Mouse (Mus musculus) right cerebral cortex, postnatal 4 days (tissue): ENCODE results near the gene Smndc1.
"Not testable (repeated sequence)": the region's sequence is repeated elsewhere in the genome, so short reads cannot be mapped to it uniquely, and the experiment has no call there.

Experiments used
- DNase-seq: peaks from one replicate; pipeline ENCODE4 v3.0.0-alpha.2; 2022

Gene Smndc1

GRCm38 (mm10) chr19:53412149-53412848 lies 21.9 kb upstream of the Smndc1 start:
- no peak for DNase-seq

GRCm38 (mm10) chr19:53409663-53410307 lies 19.4 kb upstream of the Smndc1 start:
- DNase-seq = no peak

- DNase-seq = no peak
Observed at GRCm38 (mm10) chr19:53408398-53408797, 18.0 kb upstream of the Smndc1 start.

GRCm38 (mm10) chr19:53407350-53407749 lies 17.0 kb upstream of the Smndc1 start:
- DNase-seq = no peak

- DNase-seq = no peak
Observed at GRCm38 (mm10) chr19:53405810-53406209, 15.4 kb upstream of the Smndc1 start.

- no peak for DNase-seq
Observed at GRCm38 (mm10) chr19:53404837-53405356, 14.5 kb upstream of the Smndc1 start.

- DNase-seq = no peak
Observed at GRCm38 (mm10) chr19:53404219-53404836, 13.9 kb upstream of the Smndc1 start.

- DNase-seq = no peak
Observed at GRCm38 (mm10) chr19:53402741-53403432, 12.5 kb upstream of the Smndc1 start.

- DNase-seq = no peak
Observed at GRCm38 (mm10) chr19:53400332-53401110, 10.1 kb upstream of the Smndc1 start.

GRCm38 (mm10) chr19:53399213-53399612 lies 8.8 kb upstream of the Smndc1 start:
- DNase-seq = no peak

- DNase-seq = no peak
Observed at GRCm38 (mm10) chr19:53397451-53398233, 7.3 kb upstream of the Smndc1 start.

- not testable (repeated sequence) for DNase-seq
Observed at GRCm38 (mm10) chr19:53395805-53396204, 5.4 kb upstream of the Smndc1 start.

GRCm38 (mm10) chr19:53394956-53395355 lies 4.6 kb upstream of the Smndc1 start:
- DNase-seq = not testable (repeated sequence)

GRCm38 (mm10) chr19:53394552-53394951 lies 4.2 kb upstream of the Smndc1 start:
- no peak for DNase-seq

GRCm38 (mm10) chr19:53393646-53394045 lies 3.3 kb upstream of the Smndc1 start:
- DNase-seq = no peak

- no peak for DNase-seq
Observed at GRCm38 (mm10) chr19:53392781-53393343, 2.5 kb upstream of the Smndc1 start.

GRCm38 (mm10) chr19:53391787-53392186 lies 1.4 kb upstream of the Smndc1 start:
- DNase-seq = no peak

GRCm38 (mm10) chr19:53391386-53391785 lies 1.0 kb upstream of the Smndc1 start:
- DNase-seq = no peak

GRCm38 (mm10) chr19:53389851-53390431 lies 437 bp downstream of the Smndc1 start:
- peak; percentile 63 for DNase-seq

GRCm38 (mm10) chr19:53389417-53389816 lies 961 bp downstream of the Smndc1 start:
- no peak for DNase-seq

- no peak for DNase-seq
Observed at GRCm38 (mm10) chr19:53383336-53383735, 7.0 kb downstream of the Smndc1 start.
